Mouse (Mus musculus) neural tube, embryonic 13.5 days (tissue): ENCODE measurements at regions not wholly inside any gene's neighbourhood (a gene's known extent, or its start where the extent isn't known, plus 50 kb on each side); places are given as distances from the start of the nearest gene placed in this dataset.

Source experiments
- ATAC-seq: fragments of 200-750 bp; cut with Nextera tagmentation; 2 replicates; pipeline ENCODE4 v1.8.0; 2017; ENCODE audit warnings: low read depth, mild to moderate bottlenecking, moderate TSS enrichment, moderate library complexity
- H3K27ac ChIP-seq: fragments of 300-500 bp; sonication (generic); replicated peaks from 2 replicates; pipeline ENCODE4 v1.5.1; 2015; ENCODE audit warnings: moderate library complexity, mild to moderate bottlenecking, inconsistent platforms
- H3K27me3 ChIP-seq: fragments of 300-500 bp; sonication (generic); 2 replicates; pipeline ENCODE4 v1.6.1; 2015; ENCODE audit warnings: mild to moderate bottlenecking, inconsistent platforms
- H3K36me3 ChIP-seq: fragments of 300-500 bp; sonication (generic); 2 replicates; pipeline ENCODE4 v1.6.1; 2015; ENCODE audit warnings: mild to moderate bottlenecking, inconsistent platforms
- H3K4me1 ChIP-seq: fragments of 300-500 bp; sonication (generic); replicated peaks from 2 replicates; pipeline ENCODE4 v1.6.1; 2015; ENCODE audit warnings: inconsistent platforms
- H3K4me2 ChIP-seq: fragments of 300-500 bp; sonication (generic); 2 replicates; pipeline ENCODE4 v1.6.1; 2015; ENCODE audit warnings: inconsistent platforms, mild to moderate bottlenecking, moderate library complexity
- H3K4me3 ChIP-seq: fragments of 300-500 bp; sonication (generic); 2 replicates; pipeline ENCODE4 v1.5.1; 2015; ENCODE audit warnings: mild to moderate bottlenecking, inconsistent platforms
- H3K9ac ChIP-seq: fragments of 300-500 bp; sonication (generic); 2 replicates; pipeline ENCODE4 v1.6.1; 2015; ENCODE audit warnings: moderate library complexity, mild to moderate bottlenecking, inconsistent platforms
- H3K9me3 ChIP-seq: fragments of 300-500 bp; sonication (generic); 2 replicates; pipeline ENCODE4 v1.6.1; 2016; ENCODE audit warnings: inconsistent platforms
- WGBS: fragments of 180-500 bp; shearing (Covaris S2); methylation state at CpG from one replicate; pipeline ENCODE4 v1.1.7; 2015; 5-methylcytosine and 5-hydroxymethylcytosine counted together

DNA sequence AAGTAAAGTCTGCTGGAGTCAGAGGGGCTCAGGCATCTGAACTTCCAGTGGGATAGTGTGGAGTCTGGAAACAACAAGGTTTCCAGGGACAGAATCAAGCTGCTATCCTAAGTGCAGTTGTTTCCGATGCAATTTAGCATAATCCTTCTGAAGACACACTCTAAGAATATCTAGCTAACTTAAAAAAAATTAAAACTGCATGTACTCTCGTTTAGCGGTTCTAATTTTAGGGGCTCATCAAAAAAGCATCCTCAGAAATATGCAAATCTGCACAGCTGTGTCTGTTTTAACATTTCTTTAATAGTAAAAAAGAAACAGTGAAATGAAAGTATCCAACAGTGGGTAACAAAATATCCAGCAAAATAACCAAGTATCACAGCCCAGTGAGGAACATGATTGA lies 64.5 kb upstream of the 1700020N01Rik start:
- Histone ChIP-seq H3K27ac (no peak overlapping the region), H3K4me3 (no peak overlapping the region), H3K4me1 (0 out of 2 replicates have a peak, but pooled peaks cover 3% of the 10 kb centered on the region), H3K4me2 (no peak overlapping the region), H3K36me3 (no peaks in the 10 kb centered on the region), H3K9me3 (no peaks in the 10 kb centered on the region), H3K9ac (no peak overlapping the region), H3K27me3 (no peaks in the 10 kb centered on the region)
- ATAC-seq = no peak
- WGBS = 93% methylated on average over 3 of the region's 3 CpGs

DNA sequence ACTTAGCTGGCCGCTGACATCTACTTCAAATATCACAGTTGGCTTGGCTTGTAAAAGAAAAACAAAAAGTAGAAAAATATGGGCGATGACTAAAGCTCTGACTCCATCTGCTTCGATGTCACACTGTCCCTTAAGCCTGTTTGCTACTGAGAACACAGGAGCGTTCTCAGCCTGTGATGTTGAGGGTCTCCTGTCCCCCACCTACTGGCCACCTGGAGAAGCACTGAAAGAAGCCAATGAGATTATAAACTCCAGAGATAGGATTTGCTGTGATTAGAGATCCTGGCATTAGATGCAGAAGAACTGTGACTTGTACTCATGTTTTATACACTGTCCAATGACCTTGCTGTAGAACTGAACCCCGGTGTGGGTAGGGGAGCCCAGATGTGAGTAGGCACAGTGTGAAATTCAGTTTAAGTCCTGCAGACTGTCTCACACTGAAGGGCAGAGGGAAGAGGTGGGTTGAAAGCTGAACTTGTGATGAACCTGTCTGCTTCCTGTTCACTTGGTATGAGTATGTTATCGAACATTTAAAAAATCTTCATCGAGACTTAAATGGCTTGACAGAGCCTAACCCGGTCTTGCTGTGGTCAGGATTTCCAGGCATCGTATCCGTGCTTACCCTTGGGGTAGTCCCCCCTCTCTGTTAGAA lies 63.7 kb upstream of the 1700020N01Rik start:
- no peak overlapping the region for H3K4me2 ChIP-seq
- WGBS = 75% methylated on average over 10 of the region's 10 CpGs
- no peak overlapping the region for H3K27ac ChIP-seq
- H3K4me1 ChIP-seq = 0 out of 2 replicates have a peak, but pooled peaks cover 3% of the 10 kb centered on the region
- no peak overlapping the region for H3K4me3 ChIP-seq
- ATAC-seq = no peak
- H3K36me3 ChIP-seq = no peaks in the 10 kb centered on the region
- no peak overlapping the region for H3K9ac ChIP-seq
- no peaks in the 10 kb centered on the region for H3K27me3 ChIP-seq
- no peaks in the 10 kb centered on the region for H3K9me3 ChIP-seq

DNA sequence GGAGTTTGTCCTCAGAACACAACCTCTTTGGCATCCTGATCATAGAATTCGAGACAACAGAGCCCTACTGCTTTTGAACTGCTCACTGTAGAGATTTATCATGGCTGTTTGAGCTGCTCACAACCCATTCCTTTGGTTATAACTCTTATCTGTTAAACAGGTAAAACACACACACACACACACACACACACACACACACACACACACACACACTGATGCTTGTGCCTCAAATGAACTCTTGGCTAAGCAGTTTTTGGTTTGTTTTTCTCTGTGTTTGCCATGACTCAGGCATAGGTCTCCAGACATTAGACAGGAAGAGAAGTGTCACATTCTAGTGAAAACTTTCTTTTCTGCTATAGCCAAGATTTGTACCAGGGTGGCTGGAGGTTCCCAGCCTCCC lies 60.8 kb upstream of the 1700020N01Rik start:
- no peak overlapping the region for H3K4me2 ChIP-seq
- no peaks in the 10 kb centered on the region for H3K9me3 ChIP-seq
- H3K4me3 ChIP-seq = no peak overlapping the region
- 0 out of 2 replicates have a peak, but pooled peaks cover 3% of the 10 kb centered on the region for H3K4me1 ChIP-seq
- no peak for ATAC-seq
- no peaks in the 10 kb centered on the region for H3K27me3 ChIP-seq
- 71% methylated on average over 1 of the region's 1 CpGs for WGBS
- H3K36me3 ChIP-seq = no peaks in the 10 kb centered on the region
- no peak overlapping the region for H3K27ac ChIP-seq
- no peak overlapping the region for H3K9ac ChIP-seq

DNA sequence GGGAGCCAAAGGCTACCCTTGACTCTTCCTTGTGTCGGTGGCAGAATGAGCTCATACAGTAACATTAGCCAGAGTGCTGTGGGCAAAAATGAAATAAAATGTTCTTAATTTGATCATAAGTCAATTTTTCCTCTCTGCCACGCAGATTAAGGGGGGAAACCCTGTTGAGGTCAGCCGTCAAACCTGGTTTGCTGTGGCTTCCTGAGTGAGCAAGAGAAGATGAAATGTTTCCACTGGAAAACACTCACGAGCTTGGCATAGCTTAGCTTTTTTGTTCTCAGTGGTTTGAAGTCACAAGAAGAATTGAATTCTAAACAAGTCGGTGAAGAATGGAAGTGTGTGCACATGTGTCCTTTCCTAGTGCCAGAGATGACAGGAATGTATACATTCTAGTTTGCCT lies 57.3 kb upstream of the 1700020N01Rik start:
- WGBS = 74% methylated on average over 5 of the region's 5 CpGs
- H3K4me2 ChIP-seq = no peak overlapping the region
- H3K9me3 ChIP-seq = no peaks in the 10 kb centered on the region
- H3K4me1 ChIP-seq = 0 out of 2 replicates have a peak, but pooled peaks cover 3% of the 10 kb centered on the region
- no peaks in the 10 kb centered on the region for H3K27me3 ChIP-seq
- H3K4me3 ChIP-seq = no peak overlapping the region
- ATAC-seq = no peak
- H3K36me3 ChIP-seq = no peaks in the 10 kb centered on the region
- H3K9ac ChIP-seq = no peak overlapping the region
- no peak overlapping the region for H3K27ac ChIP-seq

DNA sequence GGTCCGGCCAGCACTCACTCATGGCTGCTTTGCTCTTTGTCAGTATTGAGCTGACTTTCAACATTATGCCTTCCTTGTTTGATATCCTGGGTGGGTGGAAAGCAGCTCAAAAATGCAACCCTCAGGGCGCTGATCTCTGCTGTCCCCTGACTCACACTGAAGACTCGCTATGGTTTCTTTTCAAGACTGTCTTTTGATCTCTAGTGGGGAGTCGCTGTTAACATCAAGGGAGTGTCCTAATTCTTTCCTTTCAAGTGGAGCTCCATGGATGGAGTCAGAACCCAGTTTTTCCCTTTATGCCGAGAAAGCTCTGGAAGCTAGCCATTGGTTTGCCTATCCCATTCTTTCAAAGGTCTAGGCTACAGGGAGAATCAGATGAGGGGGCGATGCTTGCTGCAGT lies 54.5 kb upstream of the 1700020N01Rik start:
- H3K4me1 ChIP-seq = peaks cover 2% of the 10 kb centered on the region; the same call in 1 of the 2 replicates
- H3K27ac ChIP-seq = no peak overlapping the region
- ATAC-seq = no peak
- no peak overlapping the region for H3K9ac ChIP-seq
- WGBS = 53% methylated on average over 6 of the region's 6 CpGs
- no peak overlapping the region for H3K4me3 ChIP-seq
- no peaks in the 10 kb centered on the region for H3K36me3 ChIP-seq
- H3K4me2 ChIP-seq = no peak overlapping the region
- no peaks in the 10 kb centered on the region for H3K9me3 ChIP-seq
- H3K27me3 ChIP-seq = no peaks in the 10 kb centered on the region
